In genomic region chr15:57600562-57600961, GRCm38 (mm10) we compare ENCODE assay signal across 9 mouse cellular contexts.
DNase-seq lines count a peak whose midpoint lies in the region; ATAC-seq and TF ChIP-seq lines count a peak whose summit lies in the region.
"Had no signal": no experiment of that assay in that cellular context is flagged by ENCODE, and none has a peak within 500 bp of the region (broad histone marks: within the 10 kb centered on the region; RNA-seq: fewer than 3 reads in every experiment).

No protein-coding gene starts in this region.

- H3K27me3 ChIP-seq in embryonic facial prominence, embryonic 10.5 days (replicated peaks; ENCODE audit: low read depth, poor library complexity, severe bottlenecking), result no peaks in the 10 kb centered on the region
- no peaks in the 10 kb centered on the region for H3K27me3 ChIP-seq in hindbrain, embryonic 13.5 days
- H3K27me3 ChIP-seq in midbrain, embryonic 10.5 days (ENCODE audit: low read depth, poor library complexity, severe bottlenecking), result no peaks in the 10 kb centered on the region
- H3K27me3 ChIP-seq in small intestine, adult 2 months (ENCODE audit: control insufficient read depth, insufficient read depth, low read length), result no peaks in the 10 kb centered on the region
- H3K27me3 ChIP-seq: limb, embryonic 15.5 days had no signal

- H3K9me3 ChIP-seq in embryonic facial prominence, embryonic 10.5 days, result no peaks in the 10 kb centered on the region
- no peaks in the 10 kb centered on the region for H3K9me3 ChIP-seq in hindbrain, embryonic 13.5 days
- no peaks in the 10 kb centered on the region for H3K9me3 ChIP-seq in midbrain, embryonic 10.5 days (replicated peaks)
- H3K9me3 ChIP-seq: limb, embryonic 15.5 days had no signal

- no peak overlapping the region for H3K9ac ChIP-seq in hindbrain, embryonic 13.5 days
- H3K9ac ChIP-seq: limb, embryonic 15.5 days had no signal

- no peaks in the 10 kb centered on the region; the same call in 1 of the 2 replicates for H3K4me1 ChIP-seq in embryonic facial prominence, embryonic 10.5 days
- H3K4me1 ChIP-seq in hindbrain, embryonic 13.5 days (replicated peaks), result 0 out of 2 replicates have a peak, but pooled peaks cover 3% of the 10 kb centered on the region
- H3K4me1 ChIP-seq in midbrain, embryonic 10.5 days, result no peaks in the 10 kb centered on the region; the same call in 1 of the 2 replicates
- H3K4me1 ChIP-seq in small intestine, adult 2 months (ENCODE audit: control insufficient read depth, insufficient read depth, insufficient read length, low read length), result no peaks in the 10 kb centered on the region
- H3K4me1 ChIP-seq: limb, embryonic 15.5 days had no signal

- 16% methylated on average over 6 of the region's 6 CpGs for WGBS in embryonic facial prominence, embryonic 10.5 days
- 14% methylated on average over 6 of the region's 6 CpGs for WGBS in hindbrain, embryonic 13.5 days
- 20% methylated on average over 6 of the region's 6 CpGs for WGBS in midbrain, embryonic 10.5 days
- WGBS in small intestine, adult 2 months, result 16% methylated on average over 6 of the region's 6 CpGs

- DNase-seq in heart, postnatal 10 days, result peak; percentile 49 to 66
- no peak for DNase-seq in heart, postnatal 25 days (ENCODE audit: low spot score)
- DNase-seq in adrenal gland, postnatal 10 days, result peak; percentile 65
- DNase-seq in embryonic facial prominence, embryonic 10.5 days (ENCODE audit: low spot score), result peak; percentile 66
- peak; percentile 17 to 40 for DNase-seq in layer of hippocampus, postnatal 36 days
- DNase-seq in midbrain, embryonic 10.5 days (ENCODE audit: low spot score), result peak; percentile 60

- peak; percentile 72 for ATAC-seq in hindbrain, embryonic 13.5 days (ENCODE audit: low FRiP score)

- no peaks in the 10 kb centered on the region for H3K36me3 ChIP-seq in embryonic facial prominence, embryonic 10.5 days (replicated peaks)
- H3K36me3 ChIP-seq in hindbrain, embryonic 13.5 days, result no peaks in the 10 kb centered on the region
- no peaks in the 10 kb centered on the region for H3K36me3 ChIP-seq in midbrain, embryonic 10.5 days
- no peaks in the 10 kb centered on the region for H3K36me3 ChIP-seq in small intestine, adult 2 months (ENCODE audit: control insufficient read depth, insufficient read depth, low read length)
- H3K36me3 ChIP-seq: limb, embryonic 15.5 days had no signal

- intact Hi-C loops in heart, postnatal 10 days (cut with DNase I), result loop anchor here (2.0 kb wide), 1 partner anchor 422 kb away; no protein-coding TSS in a partner anchor
- intact Hi-C loops in heart, postnatal 25 days (cut with DNase I), result loop anchor here (2.0 to 5.0 kb wide), 3 partner anchors 277 to 422 kb away; no protein-coding TSS in a partner anchor

- peak; percentile 82; the same call in 1 of the 2 replicates for TF ChIP-seq CTCF in small intestine, adult 2 months (IDR thresholded peaks at IDR 0.05; ENCODE audit: extremely low read depth, insufficient read length, insufficient replicate concordance, low read depth, low read length)

- H3K4me3 ChIP-seq in embryonic facial prominence, embryonic 10.5 days, result no peak overlapping the region
- H3K4me3 ChIP-seq in hindbrain, embryonic 13.5 days, result no peak overlapping the region
- no peak overlapping the region for H3K4me3 ChIP-seq in midbrain, embryonic 10.5 days
- H3K4me3 ChIP-seq in small intestine, adult 2 months (ENCODE audit: low read depth, low read length), result no peak overlapping the region
- H3K4me3 ChIP-seq: limb, embryonic 15.5 days had no signal

- H3K27ac ChIP-seq in embryonic facial prominence, embryonic 10.5 days (replicated peaks), result no peak overlapping the region
- H3K27ac ChIP-seq in hindbrain, embryonic 13.5 days, result no peak overlapping the region
- H3K27ac ChIP-seq in midbrain, embryonic 10.5 days (replicated peaks), result no peak overlapping the region
- H3K27ac ChIP-seq in small intestine, adult 2 months (ENCODE audit: insufficient read depth, low read depth, low read length), result no peak overlapping the region
- H3K27ac ChIP-seq: limb, embryonic 15.5 days had no signal

- no peak for TF ChIP-seq POLR2A in small intestine, adult 2 months (IDR thresholded peaks at IDR 0.05; ENCODE audit: low read depth, low read length)

- H3K4me2 ChIP-seq in hindbrain, embryonic 13.5 days, result no peak overlapping the region
- H3K4me2 ChIP-seq: limb, embryonic 15.5 days had no signal
